Mouse (Mus musculus): ENCODE measurements around the gene Brsk2. TPM values are rescaled to one million over a fixed set of nuclear protein-coding genes. Genes with fewer than 3 reads are reported as not detected.
"Not testable (repeated sequence)": the region's sequence is repeated elsewhere in the genome, so short reads cannot be mapped to it uniquely, and the experiment has no call there.

Gene Brsk2
- polyA plus RNA-seq (2016; fragmentation: Nextera tagmentation; extraction: Ambion mirVana), result 0.23 and 0.33 TPM in 2 replicates

DNA sequence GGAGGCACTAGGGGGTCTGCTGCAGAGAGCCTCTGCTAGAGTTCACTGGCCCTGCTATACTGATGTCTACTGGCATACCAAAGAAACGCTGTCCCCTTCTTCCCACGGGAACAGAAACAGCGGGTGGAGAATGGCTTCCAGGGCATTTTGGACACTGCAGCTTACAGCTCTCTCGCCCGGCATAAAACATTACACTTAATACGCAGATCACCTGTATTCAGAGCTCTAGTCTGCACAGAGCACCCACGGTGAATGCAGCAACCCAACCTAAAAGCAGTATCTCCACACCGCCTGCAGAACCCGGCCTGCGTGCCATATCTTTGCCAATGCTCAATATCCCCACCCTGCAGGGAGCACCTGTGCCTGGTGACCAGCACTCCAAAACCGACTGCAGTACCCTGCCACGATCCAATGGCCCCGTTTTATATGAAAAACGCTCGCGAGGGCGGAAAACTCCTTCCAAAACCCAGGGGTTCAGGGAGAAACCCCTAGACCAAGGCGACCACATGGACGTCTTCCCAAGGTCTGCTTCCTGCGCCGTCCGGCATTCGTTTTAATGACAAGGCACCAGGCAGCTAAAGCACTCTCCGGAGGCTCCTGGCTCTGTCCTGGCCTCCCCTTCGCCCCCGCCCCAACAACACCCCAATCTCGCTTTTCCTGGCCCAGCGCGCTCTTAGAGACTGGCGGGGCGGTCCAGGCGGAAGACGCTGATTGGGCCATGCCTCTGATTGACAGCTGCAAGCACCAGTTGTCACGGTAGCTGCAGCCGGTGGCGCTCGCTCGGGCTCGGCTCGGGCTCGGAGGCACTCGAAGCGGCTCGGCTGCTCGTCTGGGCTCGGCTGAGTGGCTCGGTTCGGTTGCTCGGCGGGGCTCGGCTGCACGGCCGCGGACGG is at the start of gene Brsk2:
Brsk2 (plus strand) TSS at position 846 of the 893 bp plus-strand sequence.
- Histone ChIP-seq H3K36me3 (no peaks in the 10 kb centered on the region), H3K27me3 (replicated peaks) (peaks cover 96% of the 10 kb centered on the region), H3K4me3 (peak within 1 kb of the TSS; percentile 42), H3K4me1 (peaks cover 6% of the 10 kb centered on the region; the same call in 1 of the 2 replicates), H3K9ac (no peak within 1 kb of the TSS), H3K9me3 (replicated peaks) (no peaks in the 10 kb centered on the region), H3K27ac (no peak within 1 kb of the TSS), H3K4me2 (peak within 1 kb of the TSS; percentile 62)
- WGBS (ENCODE audit: insufficient replicate concordance), result 3% methylated on average over 54 of the region's 55 CpGs
- peak; percentile 83 for ATAC-seq

DNA sequence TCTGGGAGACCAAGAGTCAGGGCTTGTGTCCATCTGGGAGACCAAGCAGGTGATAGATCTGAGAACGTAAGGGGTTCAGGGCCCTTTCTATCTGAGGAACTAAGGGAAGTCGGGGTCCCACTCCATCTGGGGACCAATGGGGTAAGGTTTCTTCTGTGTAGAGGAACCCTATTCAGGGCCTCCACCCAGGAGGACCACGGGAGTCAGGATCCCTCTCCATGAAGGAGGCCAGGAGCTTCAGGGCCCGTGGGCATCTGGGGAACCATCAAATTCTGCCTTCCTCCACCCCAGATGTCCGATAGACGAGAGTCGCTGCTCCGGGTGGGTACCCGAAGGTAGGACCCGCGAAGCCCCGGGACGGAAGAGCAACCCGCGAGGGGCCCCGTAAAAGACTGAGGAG is 47.7 kb upstream of the Brsk2 start:
- H3K27ac ChIP-seq, result peak overlapping the region; percentile 84
- H3K36me3 ChIP-seq, result peaks cover 5% of the 10 kb centered on the region; the same call in 1 of the 2 replicates
- no peaks in the 10 kb centered on the region for H3K9me3 ChIP-seq (replicated peaks)
- H3K4me1 ChIP-seq, result peaks cover 34% of the 10 kb centered on the region
- whole genome bisulfite sequencing (ENCODE audit: insufficient replicate concordance), result under 1% methylated on average over 16 of the region's 16 CpGs
- peaks cover 32% of the 10 kb centered on the region for H3K27me3 ChIP-seq (replicated peaks)
- peak overlapping the region; percentile 92 for H3K4me2 ChIP-seq
- peak overlapping the region; percentile 92 for H3K4me3 ChIP-seq
- ATAC-seq, result peak; percentile 69
- peak overlapping the region; percentile 97 for H3K9ac ChIP-seq

DNA sequence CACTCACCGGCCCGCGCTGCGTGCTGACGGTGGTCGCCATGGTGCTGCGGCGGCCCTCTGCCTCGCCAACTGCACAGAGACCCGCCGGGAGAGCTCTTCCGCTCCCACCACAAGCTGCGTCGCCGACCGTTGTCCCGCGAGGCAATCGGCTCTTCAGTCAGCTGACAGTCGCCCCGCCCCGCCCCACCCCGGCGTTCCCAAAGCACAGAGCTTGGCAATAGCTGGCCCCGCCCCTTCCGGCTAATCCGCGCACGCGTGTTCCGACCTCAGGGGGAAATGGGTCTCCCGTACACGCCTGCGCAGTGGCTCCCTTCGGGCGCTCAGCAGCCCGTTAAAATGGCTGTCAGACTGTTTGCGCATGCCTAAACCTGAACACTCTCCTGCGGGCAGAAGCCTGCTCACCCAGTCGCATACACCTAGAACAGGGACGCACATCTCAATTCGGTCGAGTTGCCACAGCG is 47.3 kb upstream of the Brsk2 start:
- H3K4me3 ChIP-seq, result peak overlapping the region; percentile 92
- under 1% methylated on average over 44 of the region's 44 CpGs for WGBS (ENCODE audit: insufficient replicate concordance)
- ATAC-seq, result peak; percentile 95

DNA sequence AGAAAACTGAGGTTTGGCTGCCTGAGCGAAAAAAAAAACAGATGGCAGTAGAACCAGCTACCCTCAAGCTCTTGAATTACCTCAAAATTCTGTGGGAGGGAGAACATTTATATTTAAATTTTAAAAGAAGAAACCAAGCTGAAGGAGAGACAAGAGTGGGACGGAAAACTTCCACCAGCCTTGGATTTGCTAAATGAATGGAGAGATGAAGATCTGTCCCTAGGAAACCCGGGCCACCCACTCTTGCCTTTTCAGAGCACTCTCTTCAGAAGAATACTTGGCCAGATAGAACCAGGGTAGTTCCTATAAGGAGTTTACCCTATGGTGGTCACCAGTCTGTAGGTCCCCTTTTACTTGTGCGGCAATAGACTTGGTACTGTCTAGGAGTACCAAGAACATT is 46.8 kb upstream of the Brsk2 start:
- no peaks in the 10 kb centered on the region for H3K9me3 ChIP-seq (replicated peaks)
- H3K9ac ChIP-seq, result peak overlapping the region; percentile 49
- no peak for ATAC-seq
- H3K36me3 ChIP-seq, result 0 out of 2 replicates have a peak, but pooled peaks cover 3% of the 10 kb centered on the region
- peak overlapping the region; percentile 92 for H3K4me3 ChIP-seq
- peak overlapping the region; percentile 92 for H3K4me2 ChIP-seq
- WGBS (ENCODE audit: insufficient replicate concordance), result 66% methylated on average over 4 of the region's 4 CpGs
- H3K27ac ChIP-seq, result peak overlapping the region; percentile 45; the same call in 1 of the 2 replicates
- H3K4me1 ChIP-seq, result peaks cover 34% of the 10 kb centered on the region
- peaks cover 34% of the 10 kb centered on the region for H3K27me3 ChIP-seq (replicated peaks)

More for the DNA sequence above, 47.3 kb upstream of the Brsk2 start:
- no peaks in the 10 kb centered on the region for H3K9me3 ChIP-seq (replicated peaks)
- H3K36me3 ChIP-seq, result peaks cover 5% of the 10 kb centered on the region; the same call in 1 of the 2 replicates
- H3K9ac ChIP-seq, result peak overlapping the region; percentile 97
- H3K4me2 ChIP-seq, result peak overlapping the region; percentile 92
- H3K4me1 ChIP-seq, result peaks cover 34% of the 10 kb centered on the region
- peak overlapping the region; percentile 84 for H3K27ac ChIP-seq
- H3K27me3 ChIP-seq (replicated peaks), result peaks cover 32% of the 10 kb centered on the region

DNA sequence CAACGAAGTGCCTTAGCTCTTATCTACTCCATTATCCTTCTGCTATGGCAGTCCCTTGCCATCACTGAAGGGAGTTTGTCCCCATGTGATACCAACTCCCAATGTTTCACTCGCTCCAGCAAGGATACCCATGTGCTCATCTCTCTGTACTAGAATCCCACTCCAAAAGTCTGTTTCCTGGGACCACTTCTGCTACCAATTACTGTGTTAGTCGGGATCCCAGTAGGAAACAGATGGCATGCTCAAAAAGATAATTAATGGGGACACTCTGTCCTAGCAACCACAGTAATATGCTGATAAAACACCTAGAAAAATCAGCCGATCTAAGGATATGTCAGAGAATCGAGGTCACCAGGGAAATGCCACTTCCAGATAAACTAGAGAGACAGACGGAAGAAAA is 41.0 kb upstream of the Brsk2 start:
- Histone ChIP-seq H3K4me2 (no peak overlapping the region), H3K27ac (no peak overlapping the region), H3K36me3 (no peaks in the 10 kb centered on the region), H3K9me3 (replicated peaks) (no peaks in the 10 kb centered on the region), H3K4me1 (no peaks in the 10 kb centered on the region), H3K4me3 (no peak overlapping the region), H3K27me3 (replicated peaks) (peaks cover 82% of the 10 kb centered on the region), H3K9ac (no peak overlapping the region)
- ATAC-seq, result no peak
- WGBS (ENCODE audit: insufficient replicate concordance), result 46% methylated on average over 6 of the region's 6 CpGs

DNA sequence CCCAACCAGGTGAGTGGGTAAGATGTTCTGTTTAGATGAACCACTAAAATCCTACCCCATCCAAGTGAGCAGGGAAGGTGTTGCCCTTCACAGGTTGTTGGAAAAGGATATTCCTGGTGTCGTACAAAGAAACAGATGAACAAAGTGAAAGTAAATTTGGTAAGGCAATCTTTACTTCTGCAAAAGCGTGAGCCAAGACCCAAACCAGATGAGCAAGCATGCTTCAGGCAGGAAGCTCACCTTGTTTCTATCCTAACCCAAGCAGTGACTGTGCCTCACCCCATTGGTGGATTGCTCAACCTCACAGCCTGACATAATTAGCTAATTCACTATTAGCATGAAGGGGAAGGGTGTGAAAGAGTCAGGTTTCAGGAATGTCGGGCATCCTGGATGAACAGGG is 38.2 kb upstream of the Brsk2 start:
- Histone ChIP-seq H3K4me1 (no peaks in the 10 kb centered on the region), H3K9ac (no peak overlapping the region), H3K27ac (no peak overlapping the region), H3K9me3 (replicated peaks) (no peaks in the 10 kb centered on the region), H3K4me2 (no peak overlapping the region), H3K4me3 (no peak overlapping the region), H3K36me3 (no peaks in the 10 kb centered on the region), H3K27me3 (replicated peaks) (peaks cover 69% of the 10 kb centered on the region)
- ATAC-seq, result no peak
- WGBS (ENCODE audit: insufficient replicate concordance), result 50% methylated on average over 3 of the region's 3 CpGs

DNA sequence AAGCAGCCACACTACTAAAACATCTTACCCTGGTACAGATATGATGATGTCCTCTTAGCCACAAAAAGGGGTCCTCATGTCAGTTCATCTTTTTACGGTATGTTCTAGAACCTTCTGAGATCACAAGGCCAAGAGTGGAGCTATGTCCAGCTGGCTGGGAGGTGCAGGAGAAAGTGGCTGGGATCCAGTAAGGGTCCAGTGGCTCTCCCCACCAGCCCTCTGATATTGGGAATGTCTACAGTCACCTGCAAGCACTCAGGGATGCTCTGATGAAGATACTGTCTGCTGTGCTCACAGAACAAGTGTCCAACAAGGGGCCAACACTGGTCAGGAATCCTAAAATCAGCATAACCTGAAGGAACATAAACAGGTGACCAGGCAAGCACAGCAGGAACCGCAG is 31.1 kb upstream of the Brsk2 start, which contains the start of gene Tollip:
Tollip (minus strand) TSS at position 101 of the 400 bp plus-strand sequence.
- H3K27me3 ChIP-seq (replicated peaks), result peaks cover 25% of the 10 kb centered on the region
- H3K4me3 ChIP-seq, result no peak within 1 kb of the TSS
- 66% methylated on average over 2 of the region's 2 CpGs for WGBS (ENCODE audit: insufficient replicate concordance)
- H3K4me1 ChIP-seq, result no peaks in the 10 kb centered on the region
- H3K27ac ChIP-seq, result no peak within 1 kb of the TSS
- no peaks in the 10 kb centered on the region for H3K36me3 ChIP-seq
- ATAC-seq, result no peak
- H3K4me2 ChIP-seq, result no peak within 1 kb of the TSS
- no peaks in the 10 kb centered on the region for H3K9me3 ChIP-seq (replicated peaks)
- no peak within 1 kb of the TSS for H3K9ac ChIP-seq

DNA sequence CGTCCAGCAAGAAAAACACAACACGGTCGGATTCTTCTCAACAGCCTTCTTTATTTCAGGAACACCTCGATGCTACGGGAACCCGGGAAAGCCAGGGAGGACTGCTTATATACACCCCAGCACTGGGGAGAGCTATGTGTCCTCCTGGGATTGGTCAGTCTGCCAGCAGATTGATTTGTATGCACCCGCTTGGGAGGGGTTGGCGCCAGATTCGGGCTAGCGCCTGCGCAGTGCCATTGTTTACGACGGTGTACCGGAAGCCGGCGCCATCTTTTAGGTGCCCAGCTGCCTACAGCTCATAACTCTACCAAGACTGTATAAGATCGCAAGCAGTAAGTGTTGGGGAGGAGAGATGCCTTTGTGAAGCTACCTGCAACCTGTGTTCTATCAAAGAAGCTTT is 25.4 kb upstream of the Brsk2 start:
- not testable (repeated sequence) for H3K36me3 ChIP-seq; H3K9me3 ChIP-seq (replicated peaks); H3K4me3 ChIP-seq; H3K4me2 ChIP-seq; ATAC-seq; H3K27ac ChIP-seq; H3K9ac ChIP-seq; H3K4me1 ChIP-seq
- peaks cover 16% of the 10 kb centered on the region for H3K27me3 ChIP-seq (replicated peaks)
- WGBS (ENCODE audit: insufficient replicate concordance), result 87% methylated on average over 17 of the region's 17 CpGs

DNA sequence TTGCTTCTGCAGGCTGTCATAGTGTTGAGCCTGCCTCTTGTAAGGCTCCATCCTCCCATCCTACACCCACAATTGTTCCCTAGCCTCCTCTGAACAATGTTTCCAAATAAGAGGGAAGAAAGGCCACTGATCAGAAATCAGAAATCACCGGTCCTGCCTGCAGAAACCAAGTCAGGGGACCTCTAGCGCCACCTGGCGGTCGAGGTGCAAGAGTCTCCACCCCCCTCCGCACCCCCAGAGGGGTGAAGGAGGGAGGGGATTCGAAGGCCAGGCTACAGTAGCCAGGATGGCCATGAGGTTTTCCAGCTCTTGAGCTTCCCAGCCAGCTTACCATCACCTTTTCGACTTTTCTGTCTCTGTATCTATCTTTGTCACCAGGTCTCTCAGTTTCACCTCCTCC is 24.6 kb upstream of the Brsk2 start:
- Histone ChIP-seq H3K4me2 (no peak overlapping the region), H3K36me3 (no peaks in the 10 kb centered on the region), H3K27ac (no peak overlapping the region), H3K27me3 (replicated peaks) (peaks cover 16% of the 10 kb centered on the region), H3K4me3 (no peak overlapping the region), H3K9me3 (replicated peaks) (no peaks in the 10 kb centered on the region), H3K9ac (no peak overlapping the region), H3K4me1 (no peaks in the 10 kb centered on the region)
- ATAC-seq, result no peak
- 5% methylated on average over 7 of the region's 7 CpGs for WGBS (ENCODE audit: insufficient replicate concordance)

DNA sequence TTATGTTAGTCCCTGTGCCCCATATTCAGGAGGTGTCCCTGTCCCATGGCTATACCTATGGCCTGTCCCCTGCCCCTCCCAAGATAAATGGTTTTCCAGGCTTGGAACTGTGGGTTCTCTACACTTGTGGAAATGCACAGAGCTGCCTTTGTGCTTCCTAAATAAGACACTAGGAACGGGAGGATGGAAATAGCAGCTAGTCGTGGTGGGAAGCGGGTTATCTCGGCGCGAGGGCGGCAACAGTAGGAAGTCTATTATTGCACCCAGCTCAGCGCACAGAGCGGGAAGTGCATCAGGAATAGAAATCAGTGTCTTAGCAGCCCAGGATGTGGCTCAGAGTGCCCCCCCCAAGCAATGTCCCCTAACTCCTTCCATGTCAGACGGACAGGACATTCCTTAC is 20.9 kb upstream of the Brsk2 start:
- H3K9ac ChIP-seq, result no peak overlapping the region
- WGBS (ENCODE audit: insufficient replicate concordance), result 66% methylated on average over 10 of the region's 10 CpGs

DNA sequence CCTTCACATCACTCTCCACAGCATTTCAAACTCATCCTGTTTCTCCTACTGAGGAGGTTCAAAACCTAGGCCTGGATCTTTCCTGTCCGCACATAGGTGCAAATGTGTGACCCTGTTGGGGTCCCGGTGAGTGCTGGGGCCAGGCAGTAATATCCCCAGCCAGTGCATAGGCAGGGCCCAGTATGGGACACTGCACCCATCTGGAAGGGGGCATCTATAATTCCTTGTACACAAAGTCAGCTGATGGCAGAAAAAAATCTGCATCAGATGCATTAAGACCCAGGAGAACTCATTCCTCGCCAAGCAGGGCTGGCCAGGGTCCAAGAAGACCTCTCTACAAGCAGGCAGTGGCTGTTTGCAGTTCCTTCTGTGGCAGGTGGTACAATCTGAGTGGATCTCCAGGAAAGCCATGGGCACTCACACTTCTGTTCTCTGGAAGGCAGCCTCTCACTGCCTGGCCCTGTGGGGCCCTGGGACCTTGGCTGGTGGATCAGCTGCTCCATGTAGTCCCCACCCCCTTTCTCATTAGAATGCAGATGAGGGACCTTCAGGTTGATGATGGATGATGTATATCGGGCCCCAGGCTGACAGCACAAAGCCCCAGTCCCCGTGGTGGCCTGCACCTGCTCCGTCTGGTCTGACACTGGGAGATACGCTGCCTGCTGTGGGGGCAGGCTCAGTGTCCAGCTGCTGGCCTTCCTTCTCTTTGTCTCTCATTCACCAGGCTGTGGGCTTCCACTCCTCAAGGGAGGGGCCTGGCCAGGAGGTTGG is 15.2 kb upstream of the Brsk2 start:
- Histone ChIP-seq H3K36me3 (no peaks in the 10 kb centered on the region), H3K4me3 (no peak overlapping the region), H3K9ac (no peak overlapping the region), H3K9me3 (replicated peaks) (no peaks in the 10 kb centered on the region), H3K4me2 (no peak overlapping the region), H3K27ac (no peak overlapping the region), H3K4me1 (no peaks in the 10 kb centered on the region), H3K27me3 (replicated peaks) (peaks cover 36% of the 10 kb centered on the region)
- no peak for ATAC-seq
- 49% methylated on average over 7 of the region's 7 CpGs for WGBS (ENCODE audit: insufficient replicate concordance)

More for the DNA sequence above, 20.9 kb upstream of the Brsk2 start:
- no peaks in the 10 kb centered on the region for H3K4me1 ChIP-seq
- no peaks in the 10 kb centered on the region for H3K9me3 ChIP-seq (replicated peaks)
- H3K4me2 ChIP-seq, result no peak overlapping the region
- peaks cover 29% of the 10 kb centered on the region for H3K27me3 ChIP-seq (replicated peaks)
- H3K27ac ChIP-seq, result no peak overlapping the region
- ATAC-seq, result no peak
- H3K36me3 ChIP-seq, result no peaks in the 10 kb centered on the region
- H3K4me3 ChIP-seq, result no peak overlapping the region

DNA sequence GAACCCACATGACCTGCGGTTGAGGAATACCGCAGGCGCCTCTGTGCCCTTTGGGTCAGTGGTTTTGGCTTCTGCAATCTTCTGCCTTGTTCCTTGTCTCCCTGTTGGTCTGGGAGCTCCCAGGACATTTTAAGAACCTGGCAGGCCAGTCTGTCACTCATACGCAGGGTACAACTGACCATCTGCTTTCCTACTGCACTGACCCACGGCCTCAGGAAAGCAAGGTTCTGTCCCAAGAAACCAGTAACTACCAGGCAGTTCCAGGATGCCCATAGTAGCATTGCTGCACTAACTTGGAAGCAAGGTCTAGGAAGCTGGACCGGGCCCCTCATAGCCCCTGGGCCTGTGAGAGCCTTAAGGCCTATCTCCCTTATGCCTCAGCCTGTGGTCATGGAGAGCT is 14.6 kb upstream of the Brsk2 start:
- Histone ChIP-seq H3K27me3 (replicated peaks) (peaks cover 42% of the 10 kb centered on the region), H3K4me3 (no peak overlapping the region), H3K4me1 (no peaks in the 10 kb centered on the region), H3K4me2 (no peak overlapping the region), H3K9ac (no peak overlapping the region), H3K36me3 (no peaks in the 10 kb centered on the region), H3K27ac (no peak overlapping the region), H3K9me3 (replicated peaks) (no peaks in the 10 kb centered on the region)
- 77% methylated on average over 6 of the region's 6 CpGs for WGBS (ENCODE audit: insufficient replicate concordance)
- no peak for ATAC-seq
